Mouse (Mus musculus): ENCODE measurements around the gene Hps3.

DNA sequence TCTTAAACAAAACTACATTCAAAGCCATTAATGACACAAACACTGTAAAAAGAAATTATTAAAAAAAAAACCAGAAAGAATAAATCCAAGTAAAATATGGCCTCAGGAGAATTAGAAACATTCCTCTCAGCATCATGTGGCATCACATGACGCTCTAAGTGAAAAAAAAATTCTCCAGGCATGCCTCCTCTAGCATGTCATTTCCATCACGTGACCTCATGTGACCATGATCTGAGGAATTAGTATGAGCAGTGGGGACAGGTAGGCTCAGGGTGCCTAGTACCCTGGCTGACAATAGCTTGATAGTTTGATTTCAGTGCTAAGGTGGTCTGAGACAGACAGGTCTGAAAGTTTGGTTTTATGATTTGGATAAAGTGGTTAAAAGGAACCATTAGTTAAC lies 54.0 kb downstream of the Hps3 start:
- no peak for TF ChIP-seq CTCF (IDR thresholded peaks at IDR 0.05; ENCODE audit: extremely low read depth, insufficient read depth, insufficient read length, insufficient replicate concordance)
- TF ChIP-seq POLR2A (IDR thresholded peaks at IDR 0.05; ENCODE audit: low read depth, low read length): no peak

Measured in spleen, adult 2 months (tissue).